Mouse (Mus musculus) cerebellum, adult 9-10 months (tissue): Measurements from ENCODE around the gene Setd2.

Source experiments
- DNase-seq: peaks from one replicate; pipeline ENCODE4 v3.0.0; 2022

Setd2 gene

GRCm38 (mm10) chr9:110656249-110657221 is 124.1 kb downstream of the Setd2 start, which contains the start of gene Ccdc12:
Gene Ccdc12, plus strand, starts transcription at chr9:110656503.
- peak; percentile 98 for DNase-seq

DNA sequence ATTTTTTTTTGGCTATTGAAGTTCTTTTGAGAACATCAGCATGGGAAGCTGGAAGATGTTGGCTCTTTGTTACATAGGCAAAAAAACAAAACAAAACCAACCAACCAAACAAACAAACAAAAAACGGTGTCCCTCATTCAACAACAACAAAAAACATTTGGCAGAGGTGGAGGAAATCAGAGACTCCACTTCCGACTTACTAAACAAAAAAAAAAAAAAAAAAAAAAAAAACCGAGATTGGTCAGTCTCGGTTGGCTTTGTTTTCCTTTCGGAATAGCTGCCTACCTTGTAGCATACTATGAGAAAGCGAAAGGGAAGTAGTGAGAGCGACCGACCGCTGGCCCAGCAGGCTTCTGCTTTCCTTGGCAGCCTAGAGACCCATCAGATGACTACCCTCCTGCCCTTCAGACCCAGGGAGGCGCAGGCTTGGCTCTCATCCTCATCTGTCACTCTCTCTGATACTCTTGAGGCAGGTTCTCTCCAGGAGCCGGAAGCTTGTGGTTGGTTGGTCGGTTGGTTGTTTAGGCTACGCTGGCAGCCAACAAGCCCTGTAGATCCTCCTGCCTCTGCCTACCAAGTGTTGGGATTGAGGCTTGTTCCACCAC is 125.2 kb downstream of the Setd2 start:
- DNase-seq: no peak

DNA sequence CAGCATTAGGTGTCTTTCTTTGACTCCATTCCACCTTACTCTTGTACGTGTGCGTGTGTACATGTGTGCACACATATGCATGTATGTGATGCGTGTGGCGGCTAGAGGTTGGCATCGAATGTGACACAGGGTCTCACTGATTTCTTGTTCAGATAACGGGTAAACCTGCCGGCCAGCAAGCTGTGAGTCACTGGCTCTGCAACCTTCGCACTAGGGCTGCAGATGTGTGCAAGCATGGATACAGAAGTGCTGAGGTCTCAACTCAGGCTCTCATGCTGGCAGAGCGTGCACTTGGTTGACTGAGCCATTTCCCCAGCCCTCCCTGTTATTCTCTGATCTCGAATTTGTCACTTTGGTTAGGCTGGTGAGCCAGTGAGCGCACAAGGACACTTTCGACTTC is 127.1 kb downstream of the Setd2 start:
- no peak for DNase-seq

GRCm38 (mm10) chr9:110660208-110660607 is 127.8 kb downstream of the Setd2 start:
- no peak for DNase-seq

GRCm38 (mm10) chr9:110660856-110661612 is 128.6 kb downstream of the Setd2 start:
- no peak for DNase-seq

GRCm38 (mm10) chr9:110662844-110663243 is 130.4 kb downstream of the Setd2 start:
- DNase-seq: no peak

DNA sequence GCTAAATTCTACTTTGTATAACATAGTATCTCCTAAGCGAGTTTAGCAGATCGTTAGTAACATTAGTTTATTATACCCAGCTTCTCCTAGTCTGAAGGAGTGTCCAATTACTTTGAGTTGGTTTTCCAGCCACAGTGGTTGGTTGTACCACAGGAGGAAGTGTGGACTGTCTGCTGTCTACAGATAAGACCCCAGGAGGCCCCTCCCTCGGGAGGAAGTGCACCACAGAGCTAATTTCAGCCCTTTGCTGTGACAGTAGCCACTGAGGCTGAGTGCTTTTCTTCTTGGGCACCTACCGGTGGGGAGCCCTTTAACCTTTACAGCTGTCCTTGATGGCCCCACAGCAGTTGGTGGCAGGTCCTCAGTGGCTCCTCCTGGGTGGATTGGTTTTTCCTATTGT is 133.5 kb downstream of the Setd2 start:
- DNase-seq: no peak

GRCm38 (mm10) chr9:110666374-110666773 is 134.0 kb downstream of the Setd2 start:
- DNase-seq: no peak

- DNase-seq: no peak
These were observed 134.9 kb downstream of the Setd2 start for GRCm38 (mm10) chr9:110667219-110667836.
